Mouse (Mus musculus): Measurements from ENCODE around the gene Hmmr. TPM values are rescaled to one million over a fixed set of nuclear protein-coding genes. Genes with fewer than 3 reads are reported as not detected.
A peak's percentile ranks its signal among the peaks of the same experiment; 100 is the strongest.

The Hmmr gene
- polyA plus RNA-seq, 1 experiment = 0.31 TPM

- H3K27ac ChIP-seq (ENCODE audit: insufficient read depth, low read depth, low read length) = peak within 1 kb of the TSS; percentile 83
- H3K4me3 ChIP-seq (ENCODE audit: insufficient read depth, low read depth, low read length) = peak within 1 kb of the TSS; percentile 60
- WGBS = 70% methylated on average over 9 of the region's 9 CpGs
- H3K36me3 ChIP-seq (ENCODE audit: control insufficient read depth, insufficient read depth, low read length) = no peaks in the 10 kb centered on the region
- no peaks in the 10 kb centered on the region for H3K27me3 ChIP-seq (replicated peaks; ENCODE audit: control insufficient read depth, insufficient read depth, low read length)
- TF ChIP-seq POLR2A (IDR thresholded peaks at IDR 0.05; ENCODE audit: low read depth, low read length) (no peak), CTCF (conservative IDR thresholded peaks at IDR 0.05; ENCODE audit: insufficient read depth, insufficient read length, low read depth, low read length) (no peak)
- H3K4me1 ChIP-seq (ENCODE audit: control insufficient read depth, insufficient read depth, low read length) = peaks cover 5% of the 10 kb centered on the region
- DNase-seq = no peak
These were observed 38.1 kb downstream of the Hmmr start, which contains the start of gene Mat2b for GRCm38 (mm10) chr11:40695103-40695502. Mat2b (minus strand) TSS chr11:40695203.

GRCm38 (mm10) chr11:40694311-40695087 lies 38.7 kb downstream of the Hmmr start:
- TF ChIP-seq POLR2A (IDR thresholded peaks at IDR 0.05; ENCODE audit: low read depth, low read length) (no peak), CTCF (conservative IDR thresholded peaks at IDR 0.05; ENCODE audit: insufficient read depth, insufficient read length, low read depth, low read length) (no peak)
- H3K4me1 ChIP-seq (ENCODE audit: control insufficient read depth, insufficient read depth, low read length) = peaks cover 8% of the 10 kb centered on the region
- H3K36me3 ChIP-seq (ENCODE audit: control insufficient read depth, insufficient read depth, low read length) = no peaks in the 10 kb centered on the region
- H3K27ac ChIP-seq (ENCODE audit: insufficient read depth, low read depth, low read length) = peak overlapping the region; percentile 83
- peak; percentile 90 for DNase-seq
- H3K4me3 ChIP-seq (ENCODE audit: insufficient read depth, low read depth, low read length) = peak overlapping the region; percentile 60
- under 1% methylated on average over 31 of the region's 31 CpGs for WGBS
- H3K27me3 ChIP-seq (replicated peaks; ENCODE audit: control insufficient read depth, insufficient read depth, low read length) = no peaks in the 10 kb centered on the region

GRCm38 (mm10) chr11:40693366-40693951 lies 39.8 kb downstream of the Hmmr start:
- H3K27me3 ChIP-seq (replicated peaks; ENCODE audit: control insufficient read depth, insufficient read depth, low read length) = no peaks in the 10 kb centered on the region
- peak overlapping the region; percentile 76 for H3K27ac ChIP-seq (ENCODE audit: insufficient read depth, low read depth, low read length)
- TF ChIP-seq CTCF (conservative IDR thresholded peaks at IDR 0.05; ENCODE audit: insufficient read depth, insufficient read length, low read depth, low read length) (no peak), POLR2A (IDR thresholded peaks at IDR 0.05; ENCODE audit: low read depth, low read length) (no peak)
- peak overlapping the region; percentile 36 for H3K4me3 ChIP-seq (ENCODE audit: insufficient read depth, low read depth, low read length)
- peaks cover 8% of the 10 kb centered on the region for H3K4me1 ChIP-seq (ENCODE audit: control insufficient read depth, insufficient read depth, low read length)
- peak; percentile 97 for DNase-seq
- H3K36me3 ChIP-seq (ENCODE audit: control insufficient read depth, insufficient read depth, low read length) = no peaks in the 10 kb centered on the region
- WGBS = 1% methylated on average over 16 of the region's 16 CpGs

- H3K4me3 ChIP-seq (ENCODE audit: insufficient read depth, low read depth, low read length) = peak overlapping the region; percentile 99
- DNase-seq = peak; percentile 97
- H3K27ac ChIP-seq (ENCODE audit: insufficient read depth, low read depth, low read length) = peak overlapping the region; percentile 97
- 1% methylated on average over 36 of the region's 36 CpGs for WGBS
- no peaks in the 10 kb centered on the region for H3K27me3 ChIP-seq (replicated peaks; ENCODE audit: control insufficient read depth, insufficient read depth, low read length)
- H3K36me3 ChIP-seq (ENCODE audit: control insufficient read depth, insufficient read depth, low read length) = no peaks in the 10 kb centered on the region
- peaks cover 8% of the 10 kb centered on the region for H3K4me1 ChIP-seq (ENCODE audit: control insufficient read depth, insufficient read depth, low read length)
- TF ChIP-seq POLR2A (IDR thresholded peaks at IDR 0.05; ENCODE audit: low read depth, low read length) = peak; percentile 45
- no peak for TF ChIP-seq CTCF (conservative IDR thresholded peaks at IDR 0.05; ENCODE audit: insufficient read depth, insufficient read length, low read depth, low read length)
These were observed 40.5 kb downstream of the Hmmr start for GRCm38 (mm10) chr11:40692511-40693365.

DNA sequence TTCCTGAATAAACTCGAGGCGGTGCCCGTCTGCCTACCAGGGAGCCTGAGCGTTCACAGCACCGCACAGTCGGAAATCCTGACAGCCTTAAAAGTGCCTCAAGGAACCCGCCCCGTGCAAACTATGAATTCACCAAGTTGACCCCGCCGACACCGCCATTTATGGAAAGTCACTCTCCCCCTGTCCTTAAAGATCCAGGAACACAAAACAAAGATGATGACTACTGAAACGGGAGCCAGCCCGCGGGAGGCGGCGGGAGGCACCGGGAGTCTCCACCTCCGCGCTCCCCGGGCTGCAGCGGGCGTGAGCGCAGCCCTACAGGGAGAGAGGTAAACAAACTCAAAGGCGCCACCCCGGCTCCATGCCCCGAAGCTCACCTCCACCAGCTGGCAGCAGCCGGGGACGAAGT lies 41.1 kb downstream of the Hmmr start:
- TF ChIP-seq CTCF (conservative IDR thresholded peaks at IDR 0.05; ENCODE audit: insufficient read depth, insufficient read length, low read depth, low read length) (no peak), POLR2A (IDR thresholded peaks at IDR 0.05; ENCODE audit: low read depth, low read length) (no peak)
- WGBS = under 1% methylated on average over 28 of the region's 28 CpGs
- Histone ChIP-seq H3K27ac (ENCODE audit: insufficient read depth, low read depth, low read length) (peak overlapping the region; percentile 97), H3K4me3 (ENCODE audit: insufficient read depth, low read depth, low read length) (peak overlapping the region; percentile 99), H3K27me3 (replicated peaks; ENCODE audit: control insufficient read depth, insufficient read depth, low read length) (no peaks in the 10 kb centered on the region), H3K4me1 (ENCODE audit: control insufficient read depth, insufficient read depth, low read length) (peaks cover 8% of the 10 kb centered on the region), H3K36me3 (ENCODE audit: control insufficient read depth, insufficient read depth, low read length) (no peaks in the 10 kb centered on the region)
- DNase-seq = no peak

GRCm38 (mm10) chr11:40690444-40691127 lies 42.6 kb downstream of the Hmmr start:
- DNase-seq = peak; percentile 21
- Histone ChIP-seq H3K36me3 (ENCODE audit: control insufficient read depth, insufficient read depth, low read length) (peaks cover 5% of the 10 kb centered on the region), H3K4me3 (ENCODE audit: insufficient read depth, low read depth, low read length) (no peak overlapping the region), H3K27me3 (replicated peaks; ENCODE audit: control insufficient read depth, insufficient read depth, low read length) (no peaks in the 10 kb centered on the region), H3K27ac (ENCODE audit: insufficient read depth, low read depth, low read length) (no peak overlapping the region), H3K4me1 (ENCODE audit: control insufficient read depth, insufficient read depth, low read length) (peaks cover 8% of the 10 kb centered on the region)
- WGBS = 14% methylated on average over 5 of the region's 5 CpGs
- TF ChIP-seq CTCF (conservative IDR thresholded peaks at IDR 0.05; ENCODE audit: insufficient read depth, insufficient read length, low read depth, low read length) = no peak
- no peak for TF ChIP-seq POLR2A (IDR thresholded peaks at IDR 0.05; ENCODE audit: low read depth, low read length)

Data from kidney, adult 2 months (tissue).